Mouse (Mus musculus) hindbrain, embryonic 10.5 days (tissue): Measurements from ENCODE around the gene Rrnad1. TPM values are rescaled to one million over a fixed set of nuclear protein-coding genes. Genes with fewer than 3 reads are reported as not detected.
"Not testable (repeated sequence)": the region's sequence is repeated elsewhere in the genome, so short reads cannot be mapped to it uniquely, and the experiment has no call there.

Experiments
- DNase-seq: peaks from one replicate; pipeline ENCODE4 v3.0.0-alpha.2; 2017; ENCODE audit warnings: low spot score
- H3K27ac ChIP-seq: fragments of 300-500 bp; sonication (generic); 2 replicates; pipeline ENCODE4 v1.5.1; 2016; ENCODE audit warnings: mild to moderate bottlenecking, moderate library complexity
- H3K27me3 ChIP-seq: fragments of 300-500 bp; sonication (generic); 2 replicates; pipeline ENCODE4 v1.6.1; 2016; ENCODE audit warnings: mild to moderate bottlenecking; ENCODE audit not compliant: poor library complexity, insufficient read depth, severe bottlenecking
- H3K36me3 ChIP-seq: fragments of 300-500 bp; sonication (generic); 2 replicates; pipeline ENCODE4 v1.6.1; 2016; ENCODE audit warnings: mild to moderate bottlenecking, moderate library complexity
- H3K4me1 ChIP-seq: fragments of 300-500 bp; sonication (generic); replicated peaks from 2 replicates; pipeline ENCODE4 v1.6.1; 2016; ENCODE audit warnings: mild to moderate bottlenecking
- H3K4me3 ChIP-seq: fragments of 300-500 bp; sonication (generic); 2 replicates; pipeline ENCODE4 v1.5.1; 2016; ENCODE audit warnings: mild to moderate bottlenecking, moderate library complexity
- H3K9me3 ChIP-seq: fragments of 300-500 bp; sonication (generic); 2 replicates; pipeline ENCODE4 v1.6.1; 2016; ENCODE audit warnings: mild to moderate bottlenecking, moderate library complexity
- WGBS: fragments of 180-500 bp; shearing (Covaris S2); methylation state at CpG from one replicate; pipeline ENCODE4 v1.1.7; 2016; 5-methylcytosine and 5-hydroxymethylcytosine counted together
- polyA plus RNA-seq: library from polyadenylated mRNA; unstranded; fragments of >200 nt; fragmentation: Nextera tagmentation; extraction: Ambion mirVana; gene quantifications from 2 replicates; pipeline ENCODE4 v1.2.1, GENCODE M21; 2016

The Rrnad1 gene
- polyA plus RNA-seq, 1 experiment from 2014 or later, result 18.9 TPM

DNA sequence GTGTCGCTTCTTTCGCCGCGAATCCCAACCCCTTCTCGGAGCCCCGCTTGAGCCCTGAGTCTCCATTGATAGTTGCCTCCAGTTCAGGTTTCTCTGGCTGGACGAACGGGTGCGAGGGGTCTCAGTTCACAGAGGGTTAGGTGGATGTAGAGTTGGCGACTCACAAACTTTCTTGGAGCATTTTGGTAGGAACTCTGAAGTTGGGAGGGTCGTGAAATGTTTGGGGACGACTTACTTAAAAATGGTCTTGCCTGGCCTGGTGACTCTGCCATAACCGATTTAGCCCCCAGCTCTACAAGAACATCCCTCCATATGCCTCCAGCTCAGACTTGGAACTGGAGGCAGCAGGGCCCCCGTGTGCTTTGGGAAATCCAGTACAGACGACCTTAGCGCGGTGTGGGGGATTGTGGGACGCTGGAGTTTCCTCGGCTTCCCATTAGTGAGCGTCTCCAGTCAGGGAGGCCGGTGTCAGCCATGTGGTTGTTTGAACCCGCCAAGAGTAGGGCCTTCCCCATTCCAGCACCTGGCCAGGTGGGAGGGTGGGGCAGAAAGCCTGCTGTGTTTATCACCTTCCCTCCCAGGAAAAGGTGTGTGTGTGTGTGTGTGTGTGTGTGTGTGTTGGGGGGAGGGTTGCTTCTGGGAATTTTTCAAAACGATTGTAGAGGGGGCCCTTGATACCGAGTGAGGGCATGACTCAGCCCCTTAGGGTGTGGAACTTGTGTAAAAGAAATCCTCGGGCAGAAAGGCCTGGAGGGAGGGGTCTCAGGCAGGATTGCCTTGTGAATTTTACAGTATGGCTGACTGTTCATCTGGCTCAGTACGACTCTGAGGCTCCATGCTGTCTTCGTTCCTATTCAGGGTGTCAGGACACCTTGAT is 23.3 kb downstream of the Rrnad1 start:
- Histone ChIP-seq H3K4me1 (peaks cover 61% of the 10 kb centered on the region), H3K36me3 (peaks cover 4% of the 10 kb centered on the region; the same call in 1 of the 2 replicates), H3K4me3 (peak overlapping the region; percentile 97), H3K27ac (peak overlapping the region; percentile 99), H3K27me3 (no peaks in the 10 kb centered on the region), H3K9me3 (no peaks in the 10 kb centered on the region)
- peak; percentile 64 for DNase-seq
- under 1% methylated on average over 27 of the region's 27 CpGs for WGBS

DNA sequence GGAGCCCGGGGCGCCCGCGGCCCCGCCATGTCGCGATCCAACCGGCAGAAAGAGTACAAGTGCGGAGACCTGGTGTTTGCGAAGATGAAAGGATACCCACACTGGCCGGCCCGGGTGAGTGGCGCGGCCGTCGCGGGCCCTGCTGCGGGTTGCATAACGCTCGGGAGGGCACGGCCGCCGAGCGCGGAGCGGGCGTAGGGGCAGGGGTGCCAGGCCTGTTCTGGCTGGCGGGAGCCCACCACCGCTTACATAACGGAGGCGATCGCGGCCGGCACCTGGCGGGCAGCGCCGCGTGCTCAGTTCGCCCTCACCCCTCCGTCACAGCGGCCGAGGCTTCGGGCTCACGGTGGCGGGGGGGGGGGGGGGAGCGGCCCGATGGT is 23.9 kb downstream of the Rrnad1 start:
- H3K9me3 ChIP-seq, result no peaks in the 10 kb centered on the region
- H3K4me1 ChIP-seq, result peaks cover 56% of the 10 kb centered on the region
- WGBS, result under 1% methylated on average over 44 of the region's 47 CpGs
- peak overlapping the region; percentile 99 for H3K27ac ChIP-seq
- no peak for DNase-seq
- H3K36me3 ChIP-seq, result peaks cover 4% of the 10 kb centered on the region; the same call in 1 of the 2 replicates
- no peaks in the 10 kb centered on the region for H3K27me3 ChIP-seq
- H3K4me3 ChIP-seq, result peak overlapping the region; percentile 97

DNA sequence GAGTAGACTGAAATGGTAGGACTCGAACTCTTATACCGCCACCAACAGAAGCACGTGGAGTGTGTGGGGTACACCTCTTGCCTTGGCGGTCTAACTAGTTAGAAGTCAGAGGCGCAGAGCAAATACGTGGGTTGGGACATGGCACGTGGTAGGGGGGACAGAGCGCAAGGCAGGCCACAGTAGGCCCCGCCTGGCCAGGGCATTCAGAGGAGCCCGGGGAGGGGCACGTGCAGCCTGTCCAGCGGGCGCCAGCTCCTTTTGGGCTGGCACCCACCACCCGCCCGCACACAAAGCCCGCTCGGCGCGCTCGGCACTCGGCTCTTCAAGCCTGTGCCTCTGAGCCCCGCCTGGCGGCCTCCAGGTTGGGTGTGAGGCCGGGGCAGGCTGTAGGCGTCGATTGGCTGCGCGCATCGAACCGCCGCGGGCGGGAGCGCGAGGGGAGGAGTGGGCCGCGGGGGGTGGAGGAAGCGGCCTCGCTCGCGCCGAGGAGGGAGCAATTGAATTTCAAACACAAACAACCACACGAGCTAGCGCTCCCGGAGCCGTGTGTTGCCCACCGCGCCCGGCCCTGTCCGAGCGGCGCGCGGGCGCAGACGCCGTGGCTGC is 24.5 kb downstream of the Rrnad1 start, which contains the start of gene Hdgf:
Hdgf (plus strand) TSS at position 442 of the 606 bp plus-strand sequence.
- DNase-seq, result peak; percentile 97

DNA sequence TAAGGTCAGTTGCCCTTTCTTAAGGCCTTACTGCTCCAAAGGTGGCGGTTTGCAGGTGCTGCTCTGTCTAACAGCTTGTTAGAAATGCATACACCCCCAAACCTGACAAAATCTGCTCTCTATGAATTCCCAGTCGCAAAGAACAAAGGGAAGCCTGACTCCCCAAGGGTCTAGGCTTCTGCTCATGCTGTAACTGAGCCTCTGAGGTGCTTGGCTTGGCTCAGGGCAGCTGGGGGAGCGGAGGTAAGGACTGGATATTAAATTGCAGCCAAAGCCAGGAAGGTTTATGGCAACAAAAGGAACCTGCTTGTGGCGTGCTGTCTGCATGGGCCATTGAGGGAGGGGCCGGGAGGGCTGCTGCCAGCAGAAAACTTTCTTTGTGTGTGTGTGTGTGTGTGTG is 26.7 kb downstream of the Rrnad1 start:
- DNase-seq, result no peak
- 49% methylated on average over 5 of the region's 5 CpGs for WGBS
- Histone ChIP-seq H3K27me3 (no peaks in the 10 kb centered on the region), H3K27ac (peak overlapping the region; percentile 0; the same call in 1 of the 2 replicates), H3K9me3 (no peaks in the 10 kb centered on the region), H3K36me3 (no peaks in the 10 kb centered on the region), H3K4me3 (no peak overlapping the region), H3K4me1 (peaks cover 28% of the 10 kb centered on the region)

More for the DNA sequence above, 24.5 kb downstream of the Rrnad1 start, which contains the start of gene Hdgf:
- Histone ChIP-seq H3K36me3 (no peaks in the 10 kb centered on the region; the same call in 1 of the 2 replicates), H3K27me3 (no peaks in the 10 kb centered on the region), H3K4me3 (peak within 1 kb of the TSS; percentile 97), H3K9me3 (no peaks in the 10 kb centered on the region), H3K27ac (peak within 1 kb of the TSS; percentile 99), H3K4me1 (peaks cover 50% of the 10 kb centered on the region)
- 1% methylated on average over 57 of the region's 57 CpGs for WGBS

DNA sequence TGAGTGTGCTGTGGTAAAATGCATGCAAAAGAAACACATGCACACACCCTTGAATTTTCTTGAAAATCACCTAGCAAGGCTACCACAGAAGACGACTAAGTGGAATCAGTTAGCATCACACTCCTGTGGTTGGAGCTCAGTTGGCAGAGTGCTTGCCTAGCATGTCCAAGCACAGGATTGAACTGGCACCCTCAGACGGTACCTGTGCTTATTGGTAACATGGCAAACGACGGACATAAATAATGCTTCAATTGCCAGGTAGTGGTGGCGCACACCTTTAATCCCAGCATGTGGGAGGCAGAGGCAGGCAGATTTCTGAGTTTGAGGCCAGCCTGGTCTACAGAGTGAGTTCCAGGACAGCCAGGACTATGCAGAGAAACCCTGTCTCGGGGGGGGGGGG is 28.6 kb downstream of the Rrnad1 start:
- DNase-seq, H3K27ac ChIP-seq, H3K27me3 ChIP-seq, H3K4me3 ChIP-seq, H3K36me3 ChIP-seq, H3K9me3 ChIP-seq: not testable (repeated sequence)
- WGBS, result 84% methylated on average over 6 of the region's 6 CpGs
- H3K4me1 ChIP-seq, result peaks cover 10% of the 10 kb centered on the region; the same call in 1 of the 2 replicates

DNA sequence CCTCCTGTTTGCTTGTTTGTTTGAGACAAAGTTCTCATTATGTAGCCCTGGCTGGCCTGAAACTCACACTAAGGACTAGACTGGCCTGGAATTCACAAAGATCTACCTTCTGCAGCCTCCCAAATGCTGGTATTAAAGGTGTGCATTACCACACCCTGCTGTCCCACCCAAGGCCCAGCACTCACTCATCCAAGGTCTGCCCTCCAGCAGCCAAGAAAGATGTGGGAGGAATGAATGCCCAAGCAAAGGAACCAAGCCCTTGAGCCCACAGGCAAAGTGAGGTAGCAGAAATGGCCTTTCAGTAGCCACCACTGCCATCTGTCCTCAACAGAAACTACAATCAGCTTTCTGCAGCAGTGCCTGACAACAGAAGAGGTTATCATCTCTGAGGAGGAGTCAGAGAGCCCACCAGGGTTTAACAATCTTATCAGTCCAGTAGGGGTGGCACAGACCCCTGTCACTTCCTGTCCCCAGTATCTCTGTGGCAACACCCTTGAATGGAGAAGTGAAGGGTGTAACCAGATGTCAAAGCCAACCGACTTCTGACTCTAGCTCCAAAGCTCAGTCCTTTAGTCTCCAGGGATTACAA is 29.4 kb downstream of the Rrnad1 start:
- Histone ChIP-seq H3K27me3 (no peaks in the 10 kb centered on the region), H3K4me1 (peaks cover 9% of the 10 kb centered on the region; the same call in 1 of the 2 replicates), H3K36me3 (no peaks in the 10 kb centered on the region), H3K27ac (0 out of 2 replicates have a peak overlapping the region, but pooled peaks have one; percentile 40), H3K4me3 (no peak overlapping the region), H3K9me3 (no peaks in the 10 kb centered on the region)
- 59% methylated on average over 1 of the region's 1 CpGs for WGBS
- DNase-seq, result no peak

DNA sequence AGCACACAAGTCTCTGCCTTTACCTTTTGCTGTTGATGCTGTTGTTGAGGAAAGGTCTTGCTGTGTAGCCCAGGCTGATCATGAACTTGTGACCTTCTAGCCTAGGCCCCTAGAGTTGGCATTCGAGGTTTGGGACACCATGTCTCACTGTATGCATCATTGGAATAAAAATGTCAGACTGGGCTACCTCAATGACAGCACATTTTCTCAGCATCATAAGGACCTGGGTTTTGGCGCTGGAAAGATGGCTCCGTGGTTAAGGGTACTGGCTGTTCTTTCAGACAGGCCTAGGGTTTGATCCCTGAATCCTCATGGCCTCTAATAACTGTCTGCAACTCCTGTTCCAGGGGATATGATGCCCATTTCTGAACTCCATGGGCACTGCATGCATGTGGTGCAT is 30.7 kb downstream of the Rrnad1 start:
- 85% methylated on average over 3 of the region's 3 CpGs for WGBS
- no peak for DNase-seq

DNA sequence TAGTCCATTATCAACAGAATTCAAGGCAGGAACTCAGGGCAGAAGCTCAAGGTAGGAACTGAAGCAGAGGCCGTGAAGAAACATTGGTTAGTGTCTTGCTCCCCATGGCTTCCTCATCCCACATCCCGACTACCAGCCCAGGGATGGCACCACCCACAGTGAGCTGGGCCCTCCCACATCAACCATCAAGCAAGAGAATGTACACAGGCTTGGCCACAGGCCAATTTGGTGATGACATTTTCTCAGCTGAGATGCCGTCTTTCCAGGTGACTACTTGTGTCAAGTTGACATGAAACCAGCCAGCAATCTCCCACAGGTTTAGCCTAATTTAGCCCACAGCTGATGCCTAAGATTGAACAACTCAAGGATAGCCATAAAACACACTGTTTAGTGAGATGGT is 31.3 kb downstream of the Rrnad1 start:
- DNase-seq, result no peak
- H3K36me3 ChIP-seq, result no peaks in the 10 kb centered on the region
- 0 out of 2 replicates have a peak, but pooled peaks cover 4% of the 10 kb centered on the region for H3K4me1 ChIP-seq
- WGBS, result 75% methylated on average over 3 of the region's 3 CpGs
- no peak overlapping the region for H3K4me3 ChIP-seq
- H3K27me3 ChIP-seq, result no peaks in the 10 kb centered on the region
- H3K9me3 ChIP-seq, result no peaks in the 10 kb centered on the region
- H3K27ac ChIP-seq, result no peak overlapping the region

More for the DNA sequence above, 30.7 kb downstream of the Rrnad1 start:
- Histone ChIP-seq H3K9me3 (no peaks in the 10 kb centered on the region), H3K27ac (no peak overlapping the region), H3K27me3 (no peaks in the 10 kb centered on the region), H3K36me3 (no peaks in the 10 kb centered on the region), H3K4me3 (no peak overlapping the region), H3K4me1 (0 out of 2 replicates have a peak, but pooled peaks cover 4% of the 10 kb centered on the region)

DNA sequence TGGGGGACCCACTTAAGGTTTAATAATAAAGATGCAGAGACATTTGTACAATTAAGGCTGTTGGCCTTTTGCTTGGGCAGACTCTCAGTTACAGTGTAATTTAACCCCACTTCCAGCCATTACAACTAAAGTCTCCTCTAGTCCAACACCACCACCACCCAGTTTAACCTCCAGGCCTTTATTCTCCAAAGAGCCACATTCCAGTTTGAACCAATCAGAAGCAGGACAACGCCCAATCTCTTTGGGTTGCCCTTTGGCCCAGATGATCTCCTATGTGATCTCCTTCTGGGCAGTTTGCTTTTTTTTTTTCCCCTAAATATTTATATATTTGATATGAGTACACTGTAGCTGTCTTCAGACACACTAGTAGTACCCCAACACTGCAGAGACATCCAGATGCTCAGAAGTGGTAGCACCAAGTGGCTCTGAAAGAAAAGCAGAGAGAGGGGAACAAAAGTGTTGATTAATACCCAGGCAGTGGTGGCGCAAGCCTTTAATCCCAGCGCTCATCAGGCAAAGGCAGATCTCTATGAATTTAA is 37.1 kb downstream of the Rrnad1 start:
- Histone ChIP-seq H3K9me3 (0 out of 2 replicates have a peak, but pooled peaks cover under 1% of the 10 kb centered on the region), H3K27me3 (no peaks in the 10 kb centered on the region), H3K36me3 (no peaks in the 10 kb centered on the region), H3K27ac (no peak overlapping the region), H3K4me1 (no peaks in the 10 kb centered on the region), H3K4me3 (no peak overlapping the region)
- no peak for DNase-seq
- 77% methylated on average over 3 of the region's 3 CpGs for WGBS

DNA sequence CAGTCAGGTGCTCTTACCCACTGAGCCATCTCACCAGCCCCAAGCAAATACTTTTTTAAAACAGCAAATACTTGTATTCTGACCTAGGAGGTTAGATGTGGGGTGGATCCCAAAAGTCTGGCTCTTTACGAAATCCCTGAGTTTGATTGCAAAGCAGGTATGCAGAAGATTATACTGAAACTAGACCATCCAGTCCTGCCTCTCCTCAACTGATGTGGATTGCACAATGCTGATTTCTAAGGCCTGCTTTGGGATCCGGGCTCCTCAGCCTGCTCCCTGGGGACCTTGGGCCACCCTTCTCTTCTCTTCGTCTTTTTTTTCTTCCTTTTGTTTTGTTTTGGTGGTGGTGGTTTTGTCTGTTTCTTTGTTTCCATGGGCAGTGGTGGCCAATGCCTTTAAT is 39.0 kb downstream of the Rrnad1 start:
- WGBS, result 65% methylated on average over 3 of the region's 3 CpGs
- Histone ChIP-seq H3K4me1 (no peaks in the 10 kb centered on the region), H3K27ac (no peak overlapping the region), H3K4me3 (no peak overlapping the region), H3K36me3 (no peaks in the 10 kb centered on the region), H3K27me3 (no peaks in the 10 kb centered on the region), H3K9me3 (0 out of 2 replicates have a peak, but pooled peaks cover 6% of the 10 kb centered on the region)
- no peak for DNase-seq

DNA sequence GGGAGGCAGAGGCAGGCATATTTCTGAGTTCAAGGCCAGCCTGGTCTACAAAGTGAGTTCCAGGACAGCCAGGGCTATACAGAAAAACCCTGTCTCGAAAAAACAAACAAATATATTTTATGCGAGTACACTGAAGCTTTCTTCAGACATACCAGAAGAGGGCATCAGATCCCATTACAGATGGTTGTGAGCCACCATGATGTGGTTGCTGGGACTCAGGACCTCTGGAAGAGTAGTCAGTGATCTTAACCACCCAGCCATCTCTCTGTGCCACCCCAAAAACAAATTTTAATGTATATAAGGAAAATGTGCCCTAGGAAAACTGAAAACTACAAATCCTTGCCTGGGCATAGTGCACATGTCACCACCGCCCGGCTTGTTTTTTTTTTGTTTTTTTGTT is 43.1 kb downstream of the Rrnad1 start:
- 77% methylated on average over 4 of the region's 4 CpGs for WGBS
- H3K27ac ChIP-seq, H3K27me3 ChIP-seq, H3K9me3 ChIP-seq, DNase-seq, H3K36me3 ChIP-seq, H3K4me3 ChIP-seq: not testable (repeated sequence)
- H3K4me1 ChIP-seq, result peaks cover 18% of the 10 kb centered on the region

DNA sequence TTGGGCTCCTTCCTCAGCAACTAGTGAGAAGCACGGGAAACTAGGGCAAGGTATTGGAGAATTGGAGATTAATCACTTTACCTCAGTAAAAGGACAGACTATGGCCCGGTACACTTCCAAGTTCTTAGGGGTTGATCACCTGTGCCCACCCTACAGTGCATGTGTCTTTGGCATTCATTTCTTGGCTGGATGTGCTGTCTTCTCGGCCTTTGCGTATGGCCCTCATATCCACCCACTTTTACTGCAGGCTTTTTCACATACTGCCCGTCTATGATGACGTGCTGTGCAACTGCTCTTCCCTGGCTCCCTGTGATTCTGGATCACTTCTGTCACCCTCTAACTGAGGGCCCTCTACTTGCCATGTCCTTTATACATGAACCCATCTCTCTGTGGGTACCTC is 44.1 kb downstream of the Rrnad1 start:
- no peaks in the 10 kb centered on the region for H3K27me3 ChIP-seq
- 85% methylated on average over 6 of the region's 6 CpGs for WGBS
- peaks cover 13% of the 10 kb centered on the region for H3K36me3 ChIP-seq
- peak overlapping the region; percentile 95 for H3K4me3 ChIP-seq
- H3K9me3 ChIP-seq, result 0 out of 2 replicates have a peak, but pooled peaks cover 6% of the 10 kb centered on the region
- H3K4me1 ChIP-seq, result peaks cover 20% of the 10 kb centered on the region
- no peak for DNase-seq
- no peak overlapping the region for H3K27ac ChIP-seq
